Mouse (Mus musculus) midbrain, embryonic 12.5 days (tissue): ENCODE data around the gene Msh2. TPM values are rescaled to one million over a fixed set of nuclear protein-coding genes. Genes with fewer than 3 reads are reported as not detected.
"Not testable (repeated sequence)": the region's sequence is repeated elsewhere in the genome, so short reads cannot be mapped to it uniquely, and the experiment has no call there.

ENCODE experiments used
- ATAC-seq: fragments of 200-750 bp; cut with Nextera tagmentation; 2 replicates; pipeline ENCODE4 v1.8.0; 2017; ENCODE audit warnings: low read depth, moderate TSS enrichment, moderate library complexity; ENCODE audit not compliant: low FRiP score
- H3K27ac ChIP-seq: fragments of 300-500 bp; sonication (generic); replicated peaks from 2 replicates; pipeline ENCODE4 v1.5.1; 2016; ENCODE audit warnings: mild to moderate bottlenecking
- H3K27me3 ChIP-seq: fragments of 300-500 bp; sonication (generic); 2 replicates; pipeline ENCODE4 v1.6.1; 2016; ENCODE audit warnings: mild to moderate bottlenecking
- H3K36me3 ChIP-seq: fragments of 300-500 bp; sonication (generic); 2 replicates; pipeline ENCODE4 v1.6.1; 2016
- H3K4me1 ChIP-seq: fragments of 300-500 bp; sonication (generic); 2 replicates; pipeline ENCODE4 v1.6.1; 2016
- H3K4me2 ChIP-seq: fragments of 300-500 bp; sonication (generic); replicated peaks from 2 replicates; pipeline ENCODE4 v1.6.1; 2016; ENCODE audit warnings: mild to moderate bottlenecking, moderate library complexity
- H3K4me3 ChIP-seq: fragments of 300-500 bp; sonication (generic); 2 replicates; pipeline ENCODE4 v1.5.1; 2016; ENCODE audit warnings: mild to moderate bottlenecking
- H3K9ac ChIP-seq: fragments of 300-500 bp; sonication (generic); replicated peaks from 2 replicates; pipeline ENCODE4 v1.6.1; 2016; ENCODE audit warnings: mild to moderate bottlenecking, moderate library complexity
- H3K9me3 ChIP-seq: fragments of 300-500 bp; sonication (generic); 2 replicates; pipeline ENCODE4 v1.6.1; 2016; ENCODE audit warnings: mild to moderate bottlenecking
- WGBS: fragments of 180-500 bp; shearing (Covaris S2); methylation state at CpG from one replicate; pipeline ENCODE4 v1.1.7; 2016; 5-methylcytosine and 5-hydroxymethylcytosine counted together
- polyA plus RNA-seq: library from polyadenylated mRNA; unstranded; fragments of >200 nt; fragmentation: Nextera tagmentation; extraction: Ambion mirVana; gene quantifications from 2 replicates; pipeline ENCODE4 v1.2.1, GENCODE M21; 2016

The Msh2 gene
- 116 and 118 TPM in 2 replicates for polyA plus RNA-seq

DNA sequence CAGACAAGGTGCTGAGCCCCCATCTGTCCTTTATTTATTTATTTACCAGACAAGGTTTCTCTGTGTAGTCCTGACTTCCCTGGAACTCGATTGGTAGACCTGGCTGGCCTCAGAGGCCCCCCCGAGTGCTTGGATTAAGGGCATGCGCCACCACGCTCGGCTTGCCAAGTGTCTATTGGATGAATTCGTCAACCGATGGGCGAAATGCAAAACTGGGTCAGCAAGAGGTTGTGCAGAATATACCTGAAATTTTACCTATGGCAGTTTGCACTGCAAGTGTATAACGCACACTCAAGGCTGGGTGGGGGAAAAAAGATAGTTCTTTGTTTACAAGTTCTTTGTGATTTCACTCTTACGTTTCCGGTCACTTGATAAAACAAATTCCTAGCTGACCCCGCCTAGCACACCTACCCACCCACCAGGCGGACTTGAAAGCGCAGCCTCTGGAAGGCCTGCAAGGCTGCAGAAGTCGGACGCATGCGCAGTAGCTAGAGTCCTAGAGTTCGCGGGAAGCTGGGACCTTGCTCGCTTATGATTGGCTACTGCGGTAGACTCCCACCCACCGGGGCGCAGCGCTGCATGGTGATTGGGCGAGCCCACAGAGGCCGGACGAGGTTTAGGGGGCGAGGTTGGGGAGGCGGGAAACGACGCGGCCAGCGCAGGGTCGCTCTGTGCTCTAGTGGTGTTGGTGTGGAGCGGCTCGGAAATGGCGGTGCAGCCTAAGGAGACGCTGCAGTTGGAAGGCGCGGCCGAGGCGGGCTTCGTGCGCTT is at the start of gene Msh2:
Msh2 (plus strand) TSS at position 441 of the 771 bp plus-strand sequence.
- under 1% methylated on average over 44 of the region's 44 CpGs for WGBS
- Histone ChIP-seq H3K36me3 (peaks cover 5% of the 10 kb centered on the region; the same call in 1 of the 2 replicates), H3K4me1 (peaks cover 25% of the 10 kb centered on the region), H3K9ac (peak within 1 kb of the TSS; percentile 86), H3K4me3 (peak within 1 kb of the TSS; percentile 90), H3K4me2 (peak within 1 kb of the TSS; percentile 77), H3K27me3 (no peaks in the 10 kb centered on the region), H3K9me3 (no peaks in the 10 kb centered on the region), H3K27ac (peak within 1 kb of the TSS; percentile 84)
- ATAC-seq: peak; percentile 99

DNA sequence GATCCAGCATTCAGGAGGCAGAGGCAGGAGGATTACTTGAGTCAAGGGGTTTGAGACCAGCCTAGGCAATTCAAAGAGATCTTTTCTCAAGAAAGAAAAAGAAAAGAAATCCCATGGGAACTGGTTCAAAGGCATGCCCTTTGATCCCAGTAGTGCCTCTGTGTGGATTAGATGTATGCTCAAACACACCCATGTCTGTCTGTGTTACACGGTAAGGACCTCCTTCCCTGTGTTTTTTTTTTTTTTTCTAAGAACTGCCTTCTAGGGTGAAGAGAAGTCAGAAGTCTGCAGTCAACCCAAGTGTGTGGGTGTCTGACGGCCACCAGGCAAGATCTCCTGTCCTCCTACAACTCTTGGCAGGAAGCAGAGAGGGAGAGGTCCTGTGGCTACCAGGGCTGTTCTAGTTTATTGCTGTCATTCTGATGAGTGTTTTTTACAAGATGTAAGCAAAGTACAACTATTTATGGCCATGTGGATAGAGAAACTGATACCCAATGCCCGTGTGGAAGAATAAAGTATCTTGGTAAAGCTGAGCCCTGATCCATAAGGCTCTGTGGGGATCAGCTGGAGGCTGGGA is 46.5 kb upstream of the Msh2 start:
- 75% methylated on average over 3 of the region's 3 CpGs for WGBS
- no peaks in the 10 kb centered on the region for H3K36me3 ChIP-seq
- no peaks in the 10 kb centered on the region for H3K4me1 ChIP-seq
- no peaks in the 10 kb centered on the region for H3K9me3 ChIP-seq
- no peaks in the 10 kb centered on the region for H3K27me3 ChIP-seq
- H3K4me3 ChIP-seq: no peak overlapping the region
- no peak overlapping the region for H3K27ac ChIP-seq
- ATAC-seq: no peak
- no peak overlapping the region for H3K9ac ChIP-seq
- H3K4me2 ChIP-seq: no peak overlapping the region

DNA sequence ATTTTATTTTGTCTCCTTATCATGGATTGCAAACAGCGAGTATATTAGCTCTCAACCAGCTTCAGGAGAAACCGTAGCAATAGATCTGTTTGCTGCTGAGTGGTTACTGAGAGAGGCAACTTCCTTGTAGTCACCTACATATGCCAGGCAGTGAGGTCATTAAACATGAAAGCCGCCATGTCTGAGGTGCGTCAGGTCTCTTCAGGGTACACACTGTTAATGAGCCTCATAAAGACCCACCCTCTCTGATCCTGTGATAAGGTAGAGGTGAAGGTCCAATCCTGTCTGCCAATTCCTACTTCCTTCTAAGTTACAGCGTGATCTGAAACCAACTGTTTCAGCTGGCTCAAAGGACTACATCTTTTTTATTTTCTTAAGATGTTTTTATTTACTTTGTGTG is 44.0 kb upstream of the Msh2 start:
- WGBS: 96% methylated on average over 5 of the region's 5 CpGs
- Histone ChIP-seq H3K27me3 (peaks cover 8% of the 10 kb centered on the region; the same call in 1 of the 2 replicates), H3K36me3 (no peaks in the 10 kb centered on the region), H3K9ac (no peak overlapping the region), H3K4me1 (no peaks in the 10 kb centered on the region), H3K9me3 (no peaks in the 10 kb centered on the region), H3K27ac (no peak overlapping the region), H3K4me3 (no peak overlapping the region), H3K4me2 (no peak overlapping the region)
- ATAC-seq: no peak

DNA sequence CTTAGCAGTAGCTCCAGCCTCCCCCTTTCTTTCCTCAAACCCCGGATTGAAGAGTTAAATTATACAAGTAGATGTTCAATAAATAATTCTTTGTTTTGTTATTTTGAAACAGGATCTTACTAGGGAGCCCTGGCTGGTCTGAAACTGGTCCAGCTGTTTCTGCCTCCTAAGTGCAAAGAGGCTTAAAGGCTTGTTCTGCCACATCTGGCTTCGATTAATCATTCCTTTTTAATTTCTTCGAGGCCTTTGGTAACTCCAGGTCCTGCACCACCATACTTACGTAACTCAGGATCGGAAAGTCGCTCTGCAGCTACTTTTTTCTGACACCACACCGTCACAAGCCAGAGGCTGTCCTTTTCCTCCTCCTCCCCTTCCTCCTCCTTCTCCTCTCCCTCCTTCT is 43.4 kb upstream of the Msh2 start:
- H3K9me3 ChIP-seq: no peaks in the 10 kb centered on the region
- peaks cover 8% of the 10 kb centered on the region; the same call in 1 of the 2 replicates for H3K27me3 ChIP-seq
- ATAC-seq: no peak
- WGBS: 79% methylated on average over 7 of the region's 7 CpGs
- H3K4me3 ChIP-seq: no peak overlapping the region
- H3K9ac ChIP-seq: no peak overlapping the region
- H3K4me2 ChIP-seq: no peak overlapping the region
- H3K36me3 ChIP-seq: no peaks in the 10 kb centered on the region
- H3K27ac ChIP-seq: no peak overlapping the region
- H3K4me1 ChIP-seq: no peaks in the 10 kb centered on the region

DNA sequence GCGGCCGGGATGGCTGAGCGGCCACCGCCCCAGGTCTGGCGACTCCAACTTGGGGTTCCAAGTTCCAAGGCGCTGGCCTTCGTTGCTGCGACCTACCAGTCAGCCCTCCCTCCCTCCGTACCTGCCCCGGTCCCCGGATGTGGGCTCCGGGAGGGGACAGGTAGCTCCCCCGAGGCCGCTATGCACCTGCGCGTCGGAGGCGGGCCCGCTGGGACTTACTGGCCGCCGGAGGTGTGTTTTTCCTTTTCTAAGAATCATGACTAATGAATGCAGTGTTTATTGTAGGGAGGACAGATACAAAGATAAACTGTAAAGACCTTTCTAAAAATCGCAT is 35.1 kb upstream of the Msh2 start:
- 2% methylated on average over 22 of the region's 22 CpGs for WGBS

DNA sequence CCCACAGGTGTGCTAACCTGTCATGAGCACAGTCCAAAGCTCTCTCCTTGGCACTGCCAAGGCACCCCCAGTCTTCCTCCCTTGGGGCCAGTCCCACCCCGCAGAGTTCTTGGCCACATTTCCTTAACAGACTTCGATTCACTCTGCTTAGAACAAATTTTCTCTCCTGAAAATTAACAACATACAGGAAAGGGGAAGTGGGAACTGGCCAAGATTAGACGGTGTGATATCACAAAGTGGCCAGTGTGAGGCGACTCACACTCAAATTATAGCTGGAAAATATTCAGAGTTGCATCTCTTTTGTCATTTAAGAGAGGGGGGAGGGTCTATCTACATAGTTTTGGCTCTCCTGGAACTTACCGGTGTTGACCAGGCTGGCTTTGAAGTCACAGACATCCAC is 32.9 kb upstream of the Msh2 start:
- Histone ChIP-seq H3K36me3 (no peaks in the 10 kb centered on the region), H3K4me3 (no peak overlapping the region), H3K27me3 (peaks cover 49% of the 10 kb centered on the region), H3K4me1 (peaks cover 7% of the 10 kb centered on the region; the same call in 1 of the 2 replicates), H3K9me3 (no peaks in the 10 kb centered on the region), H3K9ac (no peak overlapping the region), H3K4me2 (no peak overlapping the region), H3K27ac (no peak overlapping the region)
- 88% methylated on average over 5 of the region's 5 CpGs for WGBS
- no peak for ATAC-seq

More for the DNA sequence above, 35.1 kb upstream of the Msh2 start:
- H3K4me3 ChIP-seq: peak overlapping the region; percentile 55
- peak overlapping the region; percentile 74 for H3K4me2 ChIP-seq
- H3K27me3 ChIP-seq: peaks cover 60% of the 10 kb centered on the region
- ATAC-seq: peak; percentile 34; the same call in 1 of the 2 replicates
- H3K9ac ChIP-seq: peak overlapping the region; percentile 46
- no peak overlapping the region for H3K27ac ChIP-seq
- no peaks in the 10 kb centered on the region for H3K36me3 ChIP-seq
- H3K4me1 ChIP-seq: peaks cover 7% of the 10 kb centered on the region; the same call in 1 of the 2 replicates
- no peaks in the 10 kb centered on the region for H3K9me3 ChIP-seq

DNA sequence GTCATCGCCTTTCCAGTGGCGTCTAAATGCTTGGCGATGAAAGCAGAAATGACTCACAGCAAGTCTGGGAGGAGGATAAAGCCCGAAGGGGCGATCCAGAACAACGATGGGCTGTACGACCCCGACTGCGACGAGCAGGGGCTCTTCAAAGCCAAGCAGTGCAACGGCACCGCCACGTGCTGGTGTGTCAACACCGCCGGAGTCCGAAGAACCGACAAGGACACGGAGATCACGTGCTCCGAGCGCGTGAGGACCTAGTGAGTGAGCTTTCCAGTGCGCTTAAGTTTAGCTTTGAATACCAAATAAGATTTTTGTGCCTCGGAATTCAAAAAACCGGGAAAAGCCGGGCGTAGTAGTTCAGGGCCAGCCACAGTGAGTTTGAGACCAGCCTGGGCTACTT is 31.9 kb upstream of the Msh2 start:
- no peaks in the 10 kb centered on the region for H3K36me3 ChIP-seq
- H3K27ac ChIP-seq: no peak overlapping the region
- no peaks in the 10 kb centered on the region for H3K9me3 ChIP-seq
- H3K9ac ChIP-seq: no peak overlapping the region
- H3K27me3 ChIP-seq: peaks cover 38% of the 10 kb centered on the region
- peaks cover 7% of the 10 kb centered on the region; the same call in 1 of the 2 replicates for H3K4me1 ChIP-seq
- no peak overlapping the region for H3K4me2 ChIP-seq
- no peak overlapping the region for H3K4me3 ChIP-seq
- 94% methylated on average over 27 of the region's 27 CpGs for WGBS
- ATAC-seq: no peak

DNA sequence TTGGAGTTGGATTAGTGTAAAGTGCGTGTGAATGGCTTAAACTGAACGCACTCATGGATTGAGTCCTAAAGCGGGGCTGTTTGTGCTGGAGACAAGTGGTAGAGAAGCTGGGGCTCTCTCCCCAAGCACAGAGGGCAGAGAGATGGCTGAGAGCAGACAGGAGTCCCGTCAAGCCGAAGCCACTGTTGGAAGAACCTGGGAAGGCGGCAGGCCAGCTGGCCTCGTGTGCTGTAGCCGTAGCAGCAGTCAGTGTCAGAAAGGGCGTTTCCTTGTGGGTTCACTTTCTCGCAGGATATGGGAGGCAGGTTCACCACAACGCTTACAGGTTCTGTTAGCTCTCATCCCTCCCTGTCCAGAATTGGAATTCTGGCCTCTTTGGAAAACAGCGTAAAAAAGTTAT is 31.1 kb upstream of the Msh2 start:
- H3K27ac ChIP-seq: no peak overlapping the region
- H3K4me2 ChIP-seq: no peak overlapping the region
- no peaks in the 10 kb centered on the region for H3K36me3 ChIP-seq
- peaks cover 7% of the 10 kb centered on the region; the same call in 1 of the 2 replicates for H3K4me1 ChIP-seq
- H3K4me3 ChIP-seq: no peak overlapping the region
- H3K9ac ChIP-seq: no peak overlapping the region
- no peaks in the 10 kb centered on the region for H3K9me3 ChIP-seq
- 93% methylated on average over 12 of the region's 12 CpGs for WGBS
- peaks cover 31% of the 10 kb centered on the region for H3K27me3 ChIP-seq
- ATAC-seq: no peak

DNA sequence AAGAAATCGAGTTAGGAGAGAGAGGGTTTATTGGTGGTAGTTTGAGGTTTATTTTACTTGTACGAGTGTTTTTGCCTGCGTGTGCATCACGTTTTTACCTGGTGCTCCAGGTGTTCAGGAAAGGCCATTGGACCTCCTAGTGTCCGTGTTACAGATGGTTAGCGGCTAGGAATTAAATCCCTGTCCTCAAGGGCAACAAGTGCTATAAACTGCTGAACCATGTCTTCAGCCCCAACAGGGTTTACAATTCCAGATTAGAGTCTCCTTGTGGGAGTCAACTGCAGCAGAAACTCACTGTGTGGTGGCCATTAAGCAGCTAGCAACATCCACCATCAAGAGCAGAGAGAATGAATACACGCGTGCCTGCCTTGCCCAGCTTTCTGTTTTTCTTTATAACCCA is 29.4 kb upstream of the Msh2 start:
- Histone ChIP-seq H3K9me3 (no peaks in the 10 kb centered on the region), H3K27me3 (peaks cover 18% of the 10 kb centered on the region), H3K4me1 (no peaks in the 10 kb centered on the region), H3K4me3 (no peak overlapping the region), H3K36me3 (no peaks in the 10 kb centered on the region), H3K27ac (no peak overlapping the region), H3K9ac (no peak overlapping the region), H3K4me2 (no peak overlapping the region)
- ATAC-seq: no peak
- WGBS: 89% methylated on average over 8 of the region's 8 CpGs

DNA sequence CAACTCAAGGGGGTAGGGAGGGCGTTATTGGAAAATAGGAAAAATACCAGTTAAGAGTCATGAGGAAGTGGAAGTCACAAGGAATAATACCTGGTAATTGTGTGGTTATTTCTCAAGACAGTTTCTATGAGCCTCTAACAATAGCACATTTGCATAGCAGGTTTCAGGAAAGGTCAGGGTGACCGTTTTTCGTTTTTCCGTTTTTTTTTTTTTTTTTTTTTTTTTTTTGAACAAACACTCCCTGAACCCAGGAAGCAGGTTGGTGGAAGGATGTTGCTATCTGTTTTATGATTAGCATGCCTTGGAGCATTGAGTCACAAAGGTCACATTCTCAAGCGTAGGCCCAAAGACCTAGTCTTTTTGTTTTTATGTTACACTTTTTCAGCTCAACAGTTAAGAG is 16.5 kb upstream of the Msh2 start:
- H3K4me1 ChIP-seq, H3K4me2 ChIP-seq, H3K4me3 ChIP-seq, H3K27ac ChIP-seq, H3K36me3 ChIP-seq, H3K9me3 ChIP-seq, H3K27me3 ChIP-seq, H3K9ac ChIP-seq, ATAC-seq: not testable (repeated sequence)
- 88% methylated on average over 5 of the region's 5 CpGs for WGBS

DNA sequence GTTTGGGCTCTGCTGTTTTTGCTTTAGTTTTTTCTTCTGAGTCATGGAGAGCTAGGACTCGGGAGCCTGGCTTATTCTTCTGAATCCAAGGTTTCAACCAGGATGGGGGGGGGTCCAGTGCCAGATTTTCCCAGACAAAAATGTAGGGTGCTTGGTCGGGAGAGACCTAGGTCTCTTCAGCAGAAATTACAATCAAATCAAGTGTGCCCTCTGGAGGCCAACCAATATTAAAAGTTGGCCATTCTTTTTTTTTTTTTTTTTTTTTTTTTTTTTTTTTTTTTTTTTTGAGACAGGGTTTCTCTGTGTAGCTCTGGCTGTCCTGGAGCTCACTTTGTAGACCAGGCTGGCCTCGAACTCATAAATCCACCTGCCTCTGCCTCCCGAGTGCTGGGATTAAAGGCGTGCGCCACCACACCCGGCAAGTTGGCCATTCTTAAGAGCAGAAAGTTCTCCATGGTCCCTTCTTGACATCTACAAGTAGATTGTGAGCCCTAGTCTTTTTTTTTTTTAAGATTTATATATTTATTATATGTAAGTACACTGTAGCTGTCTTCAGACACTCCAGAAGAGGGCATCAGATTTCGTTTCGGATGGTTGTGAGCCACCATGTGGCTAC is 10.1 kb upstream of the Msh2 start:
- not testable (repeated sequence) for H3K4me2 ChIP-seq, H3K4me3 ChIP-seq, H3K36me3 ChIP-seq, H3K9me3 ChIP-seq, ATAC-seq, H3K4me1 ChIP-seq, H3K27me3 ChIP-seq, H3K27ac ChIP-seq, H3K9ac ChIP-seq
- 89% methylated on average over 9 of the region's 9 CpGs for WGBS

DNA sequence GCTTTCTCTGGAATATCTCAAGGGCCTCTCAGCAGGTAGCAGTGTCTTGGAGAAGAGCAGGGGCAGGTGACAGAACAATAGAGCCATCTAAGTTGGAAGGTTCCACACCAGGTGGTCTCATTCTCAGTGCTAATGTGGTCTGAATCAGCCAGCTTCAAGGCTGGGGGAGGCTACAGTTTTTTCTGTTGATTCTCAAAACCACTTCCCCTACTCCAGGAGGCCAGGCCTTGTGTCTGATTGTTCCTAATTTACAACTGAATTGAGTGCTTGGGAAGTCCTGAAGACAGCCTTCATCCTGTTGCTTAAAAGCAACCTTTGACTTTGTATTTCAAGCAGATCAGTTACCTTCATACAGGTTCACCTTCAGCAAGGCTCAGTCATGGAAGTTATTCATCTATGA is 7.9 kb upstream of the Msh2 start:
- no peaks in the 10 kb centered on the region for H3K27me3 ChIP-seq
- ATAC-seq: no peak
- no peak overlapping the region for H3K4me3 ChIP-seq
- H3K36me3 ChIP-seq: no peaks in the 10 kb centered on the region
- H3K4me1 ChIP-seq: no peaks in the 10 kb centered on the region
- no peak overlapping the region for H3K9ac ChIP-seq
- no peaks in the 10 kb centered on the region for H3K9me3 ChIP-seq
- no peak overlapping the region for H3K4me2 ChIP-seq
- H3K27ac ChIP-seq: no peak overlapping the region
